Mouse (Mus musculus) testis, adult 2 months (tissue): ENCODE measurements around the gene Sapcd1. TPM values are rescaled to one million over a fixed set of nuclear protein-coding genes. Genes with fewer than 3 reads are reported as not detected.
"Not testable (repeated sequence)": the region's sequence is repeated elsewhere in the genome, so short reads cannot be mapped to it uniquely, and the experiment has no call there.

Source experiments
- H3K27ac ChIP-seq: fragments of 200-500 bp; 2 replicates; pipeline ENCODE4 v1.5.1; 2012; ENCODE audit warnings: low read depth, low read length; ENCODE audit not compliant: control insufficient read depth, insufficient read depth
- H3K27me3 ChIP-seq: fragments of 200-500 bp; 2 replicates; pipeline ENCODE4 v1.6.1; 2012; ENCODE audit warnings: mild to moderate bottlenecking, low read length, moderate library complexity; ENCODE audit not compliant: control insufficient read depth, insufficient read depth
- H3K36me3 ChIP-seq: fragments of 200-500 bp; 2 replicates; pipeline ENCODE4 v1.6.1; 2012; ENCODE audit warnings: mild to moderate bottlenecking, low read length; ENCODE audit not compliant: control insufficient read depth, insufficient read depth
- H3K4me1 ChIP-seq: fragments of 200-500 bp; 2 replicates; pipeline ENCODE4 v1.6.1; 2012; ENCODE audit warnings: low read length; ENCODE audit not compliant: control insufficient read depth, insufficient read depth
- H3K4me3 ChIP-seq: fragments of 200-500 bp; 2 replicates; pipeline ENCODE4 v1.5.1; 2012; ENCODE audit warnings: low read depth, mild to moderate bottlenecking, low read length, moderate library complexity, mixed read lengths; ENCODE audit not compliant: control insufficient read depth
- CTCF ChIP-seq: fragments of 200-500 bp; IDR thresholded peaks from 2 replicates; pipeline ENCODE4 v1.5.1; 2012; ENCODE audit warnings: low read depth, mild to moderate bottlenecking, inconsistent platforms, low read length, moderate library complexity; ENCODE audit not compliant: control insufficient read depth, insufficient read depth, insufficient replicate concordance
- POLR2A ChIP-seq: fragments of 200-500 bp; IDR thresholded peaks from 2 replicates; pipeline ENCODE4 v1.6.1; 2012; ENCODE audit warnings: low read depth, mild to moderate bottlenecking, inconsistent platforms, low read length, moderate library complexity; ENCODE audit not compliant: control insufficient read depth
- polyA plus RNA-seq: library from polyadenylated mRNA; depleted of rRNA; stranded (reverse); fragments of >200 nt; gene quantifications from 2 replicates; pipeline ENCODE4 v1.2.3, GENCODE M21; 2012

Gene Sapcd1
- polyA plus RNA-seq, 1 experiment, result 3.5 TPM

DNA sequence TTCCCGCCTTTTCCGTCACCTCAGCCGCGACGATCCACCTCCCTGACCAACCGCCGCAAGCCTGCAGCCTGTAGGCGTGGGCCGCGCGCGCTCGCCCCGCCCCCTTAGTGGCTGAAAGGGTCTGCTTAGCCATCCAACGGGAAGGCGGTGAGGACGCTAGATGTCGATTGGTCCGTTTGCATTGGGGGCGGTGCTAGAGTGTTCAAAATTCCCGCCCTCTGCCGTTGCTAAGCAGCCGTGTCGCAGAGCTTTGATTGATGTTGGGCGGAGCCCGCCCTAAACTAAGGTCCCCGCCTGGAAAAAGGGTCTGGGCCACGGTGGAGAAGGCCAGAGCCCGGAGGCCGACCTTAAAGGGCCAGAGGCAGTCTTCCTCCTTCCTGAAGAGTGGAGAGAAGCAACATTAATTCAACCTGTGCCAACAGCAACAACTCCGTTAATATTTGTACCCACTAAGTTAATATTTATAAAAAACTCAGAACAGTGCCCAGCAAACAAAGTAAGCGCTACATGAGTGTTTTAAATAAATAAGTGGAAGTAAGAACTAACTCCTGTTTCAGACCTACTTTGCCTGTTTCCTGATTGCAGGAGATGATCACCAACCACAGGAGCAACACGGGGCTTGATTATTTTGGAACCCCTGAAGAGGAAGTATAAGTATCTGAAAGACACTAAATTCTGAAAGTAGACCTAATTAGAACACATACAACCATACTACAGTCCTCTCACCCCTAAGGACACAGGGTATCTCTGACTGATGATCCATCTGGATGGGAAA lies 19.1 kb upstream of the Sapcd1 start, which contains the start of gene Msh5:
TSS of gene Msh5 (minus strand) at position 65 of the 775 bp plus-strand sequence.
- Histone ChIP-seq H3K27ac (peak within 1 kb of the TSS; percentile 73), H3K4me1 (peaks cover 24% of the 10 kb centered on the region), H3K27me3 (peaks cover 2% of the 10 kb centered on the region; the same call in 1 of the 2 replicates), H3K4me3 (peak within 1 kb of the TSS; percentile 86), H3K36me3 (no peaks in the 10 kb centered on the region)
- TF ChIP-seq CTCF, result no peak
- TF ChIP-seq POLR2A, result peak; percentile 50; the same call in 1 of the 2 replicates

DNA sequence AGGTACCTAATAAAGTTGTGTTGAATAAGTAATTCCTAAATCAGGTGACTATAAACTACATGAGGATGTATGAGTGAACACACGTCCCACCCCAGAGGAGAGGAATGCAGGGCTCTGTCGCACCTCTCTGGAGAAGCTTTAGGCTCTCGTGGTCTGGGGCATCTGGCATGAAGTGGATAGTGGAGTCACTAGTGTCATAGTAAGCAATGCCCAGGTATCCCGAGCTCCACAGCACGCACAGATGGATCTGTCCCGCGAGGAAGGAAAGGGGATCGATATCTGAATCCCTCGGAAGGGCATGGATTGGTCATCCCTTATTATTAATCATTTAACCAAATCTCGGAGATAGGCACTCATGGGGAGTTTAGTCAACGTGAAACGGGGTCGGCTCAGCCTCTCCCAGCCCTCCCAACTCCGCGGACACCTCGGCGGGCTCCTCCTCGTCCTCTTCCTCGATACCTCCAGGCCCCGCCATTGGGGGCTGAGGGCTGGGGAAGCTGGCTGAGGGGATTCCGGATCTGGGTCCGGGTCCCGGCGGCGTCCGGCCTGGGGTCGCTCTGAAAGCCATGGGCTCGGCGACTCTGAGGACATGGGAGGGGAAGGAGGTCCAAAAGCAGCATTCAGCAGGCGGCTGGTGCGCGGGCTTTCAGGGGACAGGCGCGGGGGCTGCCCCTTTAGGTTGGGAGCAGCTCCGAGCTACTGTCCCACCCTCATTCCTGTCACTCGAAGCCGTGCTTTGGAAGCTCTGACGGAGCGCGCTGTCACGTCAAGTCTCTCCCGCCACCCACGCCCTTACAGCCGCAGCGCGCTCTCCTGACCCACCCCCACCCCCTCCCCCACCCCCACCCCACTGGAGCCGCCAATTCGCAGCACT lies 18.2 kb upstream of the Sapcd1 start:
- peak; percentile 63; the same call in 1 of the 2 replicates for TF ChIP-seq POLR2A
- TF ChIP-seq CTCF, result no peak
- Histone ChIP-seq H3K4me3 (peak overlapping the region; percentile 86), H3K36me3 (no peaks in the 10 kb centered on the region), H3K27me3 (peaks cover 2% of the 10 kb centered on the region; the same call in 1 of the 2 replicates), H3K27ac (peak overlapping the region; percentile 73), H3K4me1 (peaks cover 17% of the 10 kb centered on the region)

DNA sequence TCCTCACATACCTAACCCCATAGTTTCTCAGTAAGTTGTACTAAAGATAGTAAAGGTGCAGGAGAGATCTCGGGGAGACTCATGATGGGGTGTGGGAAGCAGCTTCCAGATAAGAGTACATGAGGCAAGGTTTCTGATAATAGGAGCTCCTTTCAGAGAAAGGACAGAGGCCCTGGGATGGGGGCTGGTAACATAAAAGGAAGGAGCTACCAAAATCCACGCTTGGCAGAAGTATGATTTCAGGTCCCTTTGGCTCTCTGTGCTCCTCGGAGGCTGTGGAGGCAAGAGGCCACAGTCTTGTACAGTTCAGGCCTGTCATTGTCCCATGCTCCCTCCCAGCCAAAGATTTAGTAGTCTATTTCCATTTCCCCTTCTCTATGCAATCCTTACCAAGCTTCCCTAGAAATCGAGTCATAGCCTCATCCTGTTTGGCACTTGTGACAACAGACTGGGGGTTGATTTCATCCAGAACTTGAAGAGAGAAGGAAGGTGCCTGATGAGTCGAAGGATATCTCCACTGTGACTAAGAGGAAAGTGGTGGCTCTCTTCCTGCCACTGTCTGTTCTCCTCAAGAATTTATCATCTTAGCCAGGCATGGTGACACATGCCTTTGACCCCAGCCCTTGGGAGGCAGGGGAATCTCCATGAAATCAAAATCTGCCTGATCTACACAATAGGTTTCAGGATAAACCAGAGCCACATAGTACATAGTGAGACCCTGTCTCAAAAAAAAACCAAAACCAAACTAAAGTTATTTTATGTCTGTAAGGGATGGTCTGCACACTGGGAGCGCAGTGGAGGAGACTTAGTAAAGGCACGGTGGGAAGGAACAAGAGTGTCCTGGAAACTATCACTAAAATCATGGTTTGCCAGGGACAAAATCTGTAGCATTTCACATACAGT lies 17.3 kb upstream of the Sapcd1 start:
- no peak overlapping the region for H3K4me3 ChIP-seq
- TF ChIP-seq POLR2A (no peak), CTCF (no peak)
- peaks cover 2% of the 10 kb centered on the region; the same call in 1 of the 2 replicates for H3K27me3 ChIP-seq
- peaks cover 12% of the 10 kb centered on the region for H3K4me1 ChIP-seq
- no peaks in the 10 kb centered on the region for H3K36me3 ChIP-seq
- H3K27ac ChIP-seq, result peak overlapping the region; percentile 43; the same call in 1 of the 2 replicates

DNA sequence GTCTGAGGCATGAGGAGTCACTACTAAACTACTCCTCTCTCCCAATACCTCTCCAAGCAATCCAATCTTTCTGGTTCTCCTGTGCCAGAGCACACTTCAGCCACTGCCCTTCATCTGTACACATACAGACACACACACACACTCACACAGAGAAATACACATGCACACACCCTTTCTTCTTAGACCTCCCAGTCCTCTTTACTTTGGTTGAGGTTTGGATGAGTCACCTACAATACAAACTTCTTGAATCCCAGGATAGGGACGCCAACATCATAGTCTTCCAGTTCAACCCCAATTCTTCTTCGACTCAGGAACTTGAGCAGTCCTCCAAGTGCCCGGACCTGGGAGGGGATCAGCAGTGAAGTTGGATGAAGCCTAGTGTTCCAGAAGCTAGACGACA lies 16.0 kb upstream of the Sapcd1 start:
- Histone ChIP-seq H3K36me3 (no peaks in the 10 kb centered on the region), H3K4me1 (peaks cover 5% of the 10 kb centered on the region), H3K27me3 (no peaks in the 10 kb centered on the region), H3K4me3 (no peak overlapping the region), H3K27ac (no peak overlapping the region)
- no peak for TF ChIP-seq CTCF
- TF ChIP-seq POLR2A, result no peak

DNA sequence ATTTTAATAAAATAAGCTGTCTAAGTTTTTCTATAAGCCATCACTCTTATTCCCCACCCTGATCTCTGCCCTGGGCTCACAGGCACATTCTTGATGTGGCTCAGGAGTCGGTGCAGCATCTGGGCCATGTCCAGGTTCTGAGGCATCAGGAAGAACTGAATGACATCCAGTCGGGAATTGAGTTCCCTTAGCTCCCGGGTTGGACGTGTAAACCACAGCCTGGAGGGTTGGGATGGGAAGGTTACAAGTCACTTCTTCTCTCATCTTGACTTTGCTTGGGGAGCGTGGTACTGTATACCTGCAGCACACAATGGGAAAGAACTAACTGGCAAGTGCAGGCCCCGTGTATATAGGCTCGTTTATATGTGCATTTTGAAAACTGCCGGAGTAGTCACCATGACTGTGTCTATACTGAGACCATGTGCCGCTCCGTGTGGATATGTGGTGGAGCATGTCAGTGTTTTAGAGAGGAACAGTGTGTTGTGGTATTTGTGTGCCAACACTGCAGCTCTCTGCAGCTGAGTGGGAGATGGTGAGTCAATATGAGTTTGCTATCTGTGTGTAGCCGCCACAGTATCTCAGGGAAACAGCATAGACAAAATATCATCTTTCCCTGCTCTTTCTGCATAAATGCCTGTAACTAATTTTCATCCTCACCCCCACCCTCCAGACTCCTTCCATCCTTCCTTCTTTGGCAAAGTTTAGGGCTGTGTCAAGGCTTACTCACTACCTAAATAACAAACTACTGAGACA lies 11.5 kb upstream of the Sapcd1 start:
- no peaks in the 10 kb centered on the region for H3K36me3 ChIP-seq
- no peaks in the 10 kb centered on the region for H3K4me1 ChIP-seq
- H3K27ac ChIP-seq, result no peak overlapping the region
- no peaks in the 10 kb centered on the region for H3K27me3 ChIP-seq
- no peak for TF ChIP-seq CTCF
- TF ChIP-seq POLR2A, result no peak
- H3K4me3 ChIP-seq, result no peak overlapping the region

DNA sequence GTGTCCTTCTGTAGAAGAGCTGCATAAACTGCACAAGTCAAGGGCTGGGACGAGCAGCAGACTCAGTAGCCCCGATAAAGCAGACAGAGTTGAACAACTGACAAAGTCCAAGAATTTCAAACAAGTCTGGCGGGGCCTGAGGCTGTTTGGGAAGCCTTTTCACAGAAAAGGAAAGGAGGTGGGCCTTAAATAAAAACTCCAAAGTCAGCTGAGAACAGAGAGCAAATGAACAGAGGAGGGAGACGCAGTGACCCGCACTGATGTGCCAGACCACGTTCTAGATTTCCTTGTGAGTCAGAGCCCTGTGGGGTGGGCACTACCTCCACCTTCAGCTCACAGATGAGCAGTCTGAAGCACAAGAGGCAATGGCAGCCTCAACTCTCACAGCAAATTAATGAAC lies 7.1 kb upstream of the Sapcd1 start:
- Histone ChIP-seq H3K27ac (no peak overlapping the region; the same call in 1 of the 2 replicates), H3K27me3 (no peaks in the 10 kb centered on the region), H3K4me3 (no peak overlapping the region), H3K4me1 (peaks cover 2% of the 10 kb centered on the region; the same call in 1 of the 2 replicates), H3K36me3 (no peaks in the 10 kb centered on the region)
- TF ChIP-seq CTCF, result no peak
- TF ChIP-seq POLR2A, result no peak

DNA sequence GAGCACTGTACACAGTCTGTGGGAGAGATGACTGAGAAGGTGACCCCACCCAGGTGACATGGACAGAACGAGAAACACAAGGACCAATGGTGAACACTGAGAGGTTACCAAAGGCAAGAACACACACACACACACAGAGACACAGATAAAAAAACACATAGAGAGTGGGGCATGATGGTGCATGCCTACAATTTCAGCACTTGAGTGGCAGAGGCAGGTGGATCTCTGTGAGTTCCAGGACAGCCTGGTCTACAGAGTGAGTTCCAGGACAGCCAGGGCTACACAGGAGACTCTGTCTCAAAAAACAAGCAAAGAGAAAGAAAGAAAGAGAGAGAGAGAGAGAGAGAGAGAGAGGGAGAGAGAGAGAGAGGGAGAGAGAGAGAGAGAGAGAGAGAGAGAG lies 5.9 kb upstream of the Sapcd1 start:
- not testable (repeated sequence) for H3K36me3 ChIP-seq, H3K4me1 ChIP-seq, H3K27me3 ChIP-seq, H3K27ac ChIP-seq, H3K4me3 ChIP-seq
